Mouse (Mus musculus) central nervous system, embryonic 14 days (tissue): Measurements from ENCODE around the gene Erap1. TPM values are rescaled to one million over a fixed set of nuclear protein-coding genes. Genes with fewer than 3 reads are reported as not detected.

Source experiments
- polyA plus RNA-seq: library from polyadenylated mRNA; depleted of rRNA; stranded (reverse); fragments of >200 nt; gene quantifications from 2 replicates; pipeline ENCODE4 v1.2.3, GENCODE M21; 2012; rRNA removed

The Erap1 gene
- polyA plus RNA-seq, result 3.1 and 3.3 TPM in 2 replicates

DNA sequence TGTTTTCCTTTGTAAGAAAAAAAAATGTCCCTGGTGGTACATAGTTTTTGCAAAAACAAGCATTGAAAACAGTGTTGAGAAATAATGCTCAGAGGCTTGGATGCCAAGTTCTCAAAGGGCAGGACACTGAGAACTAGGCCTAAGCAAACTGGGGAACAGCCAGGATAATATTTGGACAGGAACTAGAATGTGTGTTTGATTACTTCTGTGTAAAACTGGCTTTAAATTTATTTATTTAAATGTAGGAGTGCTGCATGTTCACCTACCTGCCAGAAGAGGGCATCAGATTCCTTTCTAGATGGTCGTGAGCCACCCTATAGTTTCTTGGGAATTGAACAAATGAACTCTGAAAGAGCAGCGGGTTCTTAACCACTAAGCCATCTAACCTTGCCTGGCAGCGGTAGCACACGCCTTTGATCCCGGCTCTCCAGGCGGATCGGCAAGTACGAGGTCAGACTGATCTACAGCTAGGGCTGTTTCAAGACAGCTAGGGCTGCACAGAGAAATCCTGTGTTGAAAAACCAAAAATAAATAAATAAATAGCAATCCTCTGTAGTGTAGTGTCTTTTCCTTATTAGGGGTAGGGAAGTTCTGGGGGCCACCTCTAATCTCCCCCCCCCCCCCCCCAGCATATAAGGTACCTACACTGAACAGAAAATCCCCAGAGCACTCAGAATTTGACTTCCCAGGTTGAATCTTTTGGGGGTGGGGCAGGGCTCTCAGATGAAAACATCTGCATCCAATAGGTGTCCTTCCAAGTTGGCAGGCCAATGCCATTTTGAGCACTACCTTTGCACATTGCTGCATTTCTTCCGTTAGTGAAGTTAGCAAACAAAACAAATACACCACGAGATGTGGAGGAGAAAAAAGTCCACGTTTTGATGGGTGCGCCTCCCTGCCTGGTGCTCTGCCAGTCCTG lies at the start of gene Erap1:
TSS of gene Erap1 (plus strand) at position 776 of the 919 bp plus-strand sequence.

Other genes starting within 250 kb of the Erap1 start
- gene Zfp72, start 248.7 kb upstream of the Erap1 start, polyA plus RNA-seq, result 2.0 and 2.1 TPM in 2 replicates
- 32.3 and 37.2 TPM in 2 replicates for gene Ftl1-ps1, start 239.9 kb upstream of the Erap1 start, polyA plus RNA-seq
- gene Zfp825, start 145.6 kb upstream of the Erap1 start, polyA plus RNA-seq, result 7.0 and 7.5 TPM in 2 replicates
- 6.7 and 11.2 TPM in 2 replicates for gene Cast, start 169.2 kb downstream of the Erap1 start, polyA plus RNA-seq